ENCODE assay signal across 8 mouse cellular contexts in the genomic region with DNA sequence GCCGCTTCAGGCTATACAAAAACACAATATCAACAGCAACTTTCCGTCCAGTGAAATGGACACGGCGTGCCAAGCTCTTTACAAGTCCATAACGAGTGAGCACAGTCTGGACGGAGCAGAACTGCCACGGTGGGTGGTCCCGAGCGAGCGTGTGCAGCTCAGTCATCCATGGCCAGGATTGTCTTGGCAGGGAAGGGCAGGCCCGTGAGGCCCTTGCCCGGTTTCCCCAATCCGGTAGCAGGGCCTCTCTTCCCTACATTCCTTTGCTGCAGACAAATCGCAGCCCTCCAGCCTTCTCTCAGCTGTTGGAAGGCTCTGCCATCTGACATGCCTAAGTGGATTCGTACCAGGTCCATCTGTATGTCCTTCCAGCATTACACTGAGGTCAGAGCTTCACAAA.
DNase-seq lines count a peak whose midpoint lies in the region; ATAC-seq and TF ChIP-seq lines count a peak whose summit lies in the region.

No protein-coding gene starts in this region.

- H3K4me3 ChIP-seq in hindbrain, postnatal 0 days (ENCODE audit: low read length) = no peak overlapping the region

- TF ChIP-seq CTCF in hindbrain, postnatal 0 days (IDR thresholded peaks at IDR 0.05; ENCODE audit: low read depth) = no peak

- no peaks in the 10 kb centered on the region for H3K27me3 ChIP-seq in hindbrain, postnatal 0 days (ENCODE audit: insufficient read depth, low read length)

- H3K9ac ChIP-seq in hindbrain, postnatal 0 days (replicated peaks; ENCODE audit: low read length) = no peak overlapping the region

- H3K4me2 ChIP-seq in hindbrain, postnatal 0 days (ENCODE audit: low read depth, low read length) = no peak overlapping the region

- H3K4me1 ChIP-seq in hindbrain, postnatal 0 days (ENCODE audit: insufficient read depth, low read length) = peaks cover 23% of the 10 kb centered on the region

- peak; percentile 25 for DNase-seq in ovary, postnatal 14 days (ENCODE audit: low spot score)
- no peak for DNase-seq in ovary, postnatal 10 days (ENCODE audit: low spot score)
- DNase-seq in gastrocnemius, postnatal 10 days = peak; percentile 52
- peak; percentile 78 for DNase-seq in hindbrain, postnatal 0 days (ENCODE audit: low spot score)
- DNase-seq in neural tube, embryonic 10.5 days (ENCODE audit: extremely low spot score, low spot score) = peak; percentile 36
- DNase-seq in spleen, adult 18-20 months = no peak

- peak; percentile 89 for ATAC-seq in hindbrain, postnatal 0 days
- no peak for ATAC-seq in megakaryocyte-erythroid progenitor cell, adult 5-6 weeks (replicated peaks; ENCODE audit: low FRiP score, low TSS enrichment, poor library complexity, severe bottlenecking)
- no peak for ATAC-seq in granulocyte monocyte progenitor cell, adult 5-6 weeks (replicated peaks; ENCODE audit: poor library complexity, severe bottlenecking)

- H3K27ac ChIP-seq in hindbrain, postnatal 0 days = peak overlapping the region; percentile 36; the same call in 1 of the 2 replicates

- H3K9me3 ChIP-seq in hindbrain, postnatal 0 days (ENCODE audit: low read length) = no peaks in the 10 kb centered on the region

- H3K36me3 ChIP-seq in hindbrain, postnatal 0 days (ENCODE audit: insufficient read depth, low read length) = no peaks in the 10 kb centered on the region

- 25% methylated on average over 15 of the region's 15 CpGs for WGBS in hindbrain, postnatal 0 days

Comparison
In these comparisons a context has a peak if more than half of its experiments do, and no peak if none do; other contexts are left out.
1. DNase-seq: peak in ovary, postnatal 14 days (single experiment), gastrocnemius, postnatal 10 days (single experiment), hindbrain, postnatal 0 days (single experiment) and neural tube, embryonic 10.5 days (single experiment); none in ovary, postnatal 10 days (single experiment) and spleen, adult 18-20 months (0 of 2).